Mouse (Mus musculus): ENCODE measurements around the gene Mtcl1. TPM values are rescaled to one million over a fixed set of nuclear protein-coding genes. Genes with fewer than 3 reads are reported as not detected.

Gene Mtcl1
- polyA plus RNA-seq, 1 experiment = 6.2 TPM

DNA sequence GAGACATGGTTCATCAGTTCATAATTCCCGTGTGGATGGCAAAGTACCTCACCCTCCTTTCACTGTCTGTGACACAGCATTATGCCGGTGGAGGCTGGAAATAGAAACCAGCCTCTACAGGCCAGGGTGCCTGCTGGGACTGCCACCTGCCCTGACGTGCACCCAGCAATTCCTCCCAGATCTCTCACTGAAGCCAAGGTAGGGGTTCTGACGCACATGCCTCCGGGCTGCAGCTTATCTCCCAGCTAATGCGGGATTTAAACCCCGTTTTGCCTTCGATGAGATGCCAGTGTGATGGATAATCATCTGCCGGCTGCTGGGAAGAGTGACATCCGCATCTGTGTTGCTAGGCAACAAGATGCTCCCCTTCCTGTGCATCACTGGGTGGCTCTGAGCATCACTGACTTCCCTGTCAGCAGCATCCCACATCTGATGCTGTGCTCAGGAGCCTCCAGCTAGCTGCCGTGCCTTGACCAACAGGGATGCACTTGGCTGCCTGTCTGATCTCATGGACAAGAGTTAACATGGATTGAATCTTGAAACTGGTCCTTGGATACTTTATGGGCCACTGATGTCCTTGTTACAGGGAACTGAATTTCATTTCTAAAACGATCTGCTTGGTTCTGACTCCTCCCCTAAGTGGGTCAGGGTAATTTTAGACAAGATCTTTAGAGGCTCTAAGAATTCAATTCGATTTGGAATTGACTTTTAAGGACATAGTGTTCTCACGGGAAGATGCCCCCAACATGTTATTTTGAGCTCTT, 123.9 kb downstream of the Mtcl1 start:
- H3K27me3 ChIP-seq (ENCODE audit: control insufficient read depth, insufficient read depth, low read length) = no peaks in the 10 kb centered on the region
- whole genome bisulfite sequencing = 75% methylated on average over 14 of the region's 14 CpGs

DNA sequence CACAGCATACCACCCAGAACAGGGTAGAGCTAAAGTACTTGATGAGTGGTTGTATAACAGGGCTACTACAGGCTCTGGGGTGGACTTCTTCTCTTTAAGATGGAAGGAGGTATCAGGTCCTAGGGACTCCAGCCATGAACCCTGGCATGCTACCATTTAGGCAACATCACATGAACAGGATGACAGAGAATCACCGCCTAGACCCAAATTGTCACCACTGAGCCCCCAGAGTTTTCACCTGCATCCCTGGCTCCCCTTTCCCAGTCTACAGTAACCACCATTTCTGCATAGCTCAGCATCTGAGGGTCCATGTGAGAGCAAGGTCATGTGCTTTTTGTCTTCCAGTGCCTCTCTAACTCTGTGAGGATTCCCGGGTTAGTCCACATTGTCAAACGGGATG, 124.7 kb downstream of the Mtcl1 start:
- Histone ChIP-seq H3K27ac (ENCODE audit: control insufficient read depth, insufficient read depth, low read length) (no peak overlapping the region), H3K36me3 (ENCODE audit: control insufficient read depth, insufficient read depth, low read length) (no peaks in the 10 kb centered on the region), H3K4me3 (ENCODE audit: control insufficient read depth, insufficient read depth, low read length) (no peak overlapping the region), H3K4me1 (replicated peaks; ENCODE audit: control insufficient read depth, insufficient read depth, low read length) (no peaks in the 10 kb centered on the region), H3K27me3 (ENCODE audit: control insufficient read depth, insufficient read depth, low read length) (no peaks in the 10 kb centered on the region)
- 90% methylated on average over 3 of the region's 3 CpGs for WGBS
- TF ChIP-seq POLR2A (IDR thresholded peaks at IDR 0.05; ENCODE audit: control insufficient read depth, extremely low read depth, insufficient read depth, low read length, poor library complexity) (no peak), CTCF (IDR thresholded peaks at IDR 0.05; ENCODE audit: borderline replicate concordance, control insufficient read depth, extremely low read depth, insufficient read depth, low read length, poor library complexity) (no peak)
- no peak for DNase-seq

More for the DNA sequence above, 123.9 kb downstream of the Mtcl1 start:
- H3K4me3 ChIP-seq (ENCODE audit: control insufficient read depth, insufficient read depth, low read length) = no peak overlapping the region
- DNase-seq = no peak
- no peaks in the 10 kb centered on the region for H3K36me3 ChIP-seq (ENCODE audit: control insufficient read depth, insufficient read depth, low read length)
- H3K4me1 ChIP-seq (replicated peaks; ENCODE audit: control insufficient read depth, insufficient read depth, low read length) = no peaks in the 10 kb centered on the region
- no peak for TF ChIP-seq CTCF (IDR thresholded peaks at IDR 0.05; ENCODE audit: borderline replicate concordance, control insufficient read depth, extremely low read depth, insufficient read depth, low read length, poor library complexity)
- no peak for TF ChIP-seq POLR2A (IDR thresholded peaks at IDR 0.05; ENCODE audit: control insufficient read depth, extremely low read depth, insufficient read depth, low read length, poor library complexity)
- no peak overlapping the region for H3K27ac ChIP-seq (ENCODE audit: control insufficient read depth, insufficient read depth, low read length)

DNA sequence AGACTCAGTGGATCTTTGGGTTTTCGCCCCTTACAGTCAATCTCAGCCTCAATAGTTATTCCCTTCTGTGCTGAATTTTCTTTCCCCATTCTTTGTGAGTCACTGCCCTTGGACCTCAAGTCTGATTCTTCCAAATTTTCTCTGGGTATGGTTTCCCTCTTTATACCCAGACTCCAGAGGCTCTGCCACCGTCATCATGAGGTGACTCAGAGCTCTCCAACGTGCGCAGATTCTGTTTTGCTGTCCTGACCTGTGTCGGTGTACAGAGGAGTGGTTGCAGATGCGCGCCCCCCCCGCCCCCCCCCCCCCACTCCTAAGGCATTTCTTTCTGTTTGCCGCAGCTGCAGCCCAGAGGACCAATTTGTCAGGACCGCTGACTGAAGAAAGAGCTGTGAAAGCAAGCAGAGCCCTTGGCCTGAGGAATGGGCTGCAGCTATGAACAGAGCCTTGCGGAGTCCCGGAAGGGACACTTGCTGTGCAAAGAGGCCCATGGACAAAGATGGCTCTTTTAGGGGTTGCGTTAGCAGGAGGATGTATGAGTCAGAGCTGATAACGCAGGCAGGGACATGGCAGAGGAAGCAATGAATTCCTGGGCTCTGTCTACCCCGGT, 126.8 kb downstream of the Mtcl1 start:
- no peak overlapping the region for H3K27ac ChIP-seq (ENCODE audit: control insufficient read depth, insufficient read depth, low read length)
- no peaks in the 10 kb centered on the region for H3K27me3 ChIP-seq (ENCODE audit: control insufficient read depth, insufficient read depth, low read length)
- no peak for TF ChIP-seq POLR2A (IDR thresholded peaks at IDR 0.05; ENCODE audit: control insufficient read depth, extremely low read depth, insufficient read depth, low read length, poor library complexity)
- TF ChIP-seq CTCF (IDR thresholded peaks at IDR 0.05; ENCODE audit: borderline replicate concordance, control insufficient read depth, extremely low read depth, insufficient read depth, low read length, poor library complexity) = no peak
- no peaks in the 10 kb centered on the region for H3K36me3 ChIP-seq (ENCODE audit: control insufficient read depth, insufficient read depth, low read length)
- WGBS = 75% methylated on average over 15 of the region's 15 CpGs
- H3K4me3 ChIP-seq (ENCODE audit: control insufficient read depth, insufficient read depth, low read length) = no peak overlapping the region
- no peak for DNase-seq
- H3K4me1 ChIP-seq (replicated peaks; ENCODE audit: control insufficient read depth, insufficient read depth, low read length) = no peaks in the 10 kb centered on the region

DNA sequence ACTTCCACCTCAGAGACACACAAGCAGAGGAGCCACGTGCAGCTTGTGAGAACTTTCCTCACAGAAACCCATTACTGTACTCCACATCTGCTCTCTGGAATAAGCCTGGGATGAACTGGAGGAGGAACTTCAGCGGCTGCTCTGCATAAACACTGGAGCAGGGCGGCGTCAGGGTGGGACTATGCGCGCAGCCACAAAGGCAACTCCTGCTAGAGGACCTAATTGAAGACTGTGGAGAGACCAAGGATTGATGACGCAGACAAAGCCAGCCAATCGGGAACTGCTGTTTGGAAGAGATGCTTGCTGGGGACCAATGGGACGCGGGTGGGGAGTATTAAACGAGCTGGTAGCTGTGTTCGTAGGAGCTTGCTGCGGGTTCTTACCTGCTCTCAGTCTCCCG, 127.6 kb downstream of the Mtcl1 start:
- H3K4me1 ChIP-seq (replicated peaks; ENCODE audit: control insufficient read depth, insufficient read depth, low read length) = no peaks in the 10 kb centered on the region
- no peaks in the 10 kb centered on the region for H3K27me3 ChIP-seq (ENCODE audit: control insufficient read depth, insufficient read depth, low read length)
- no peak overlapping the region for H3K4me3 ChIP-seq (ENCODE audit: control insufficient read depth, insufficient read depth, low read length)
- TF ChIP-seq POLR2A (IDR thresholded peaks at IDR 0.05; ENCODE audit: control insufficient read depth, extremely low read depth, insufficient read depth, low read length, poor library complexity) (no peak), CTCF (IDR thresholded peaks at IDR 0.05; ENCODE audit: borderline replicate concordance, control insufficient read depth, extremely low read depth, insufficient read depth, low read length, poor library complexity) (no peak)
- 87% methylated on average over 14 of the region's 14 CpGs for WGBS
- H3K36me3 ChIP-seq (ENCODE audit: control insufficient read depth, insufficient read depth, low read length) = no peaks in the 10 kb centered on the region
- DNase-seq = no peak
- H3K27ac ChIP-seq (ENCODE audit: control insufficient read depth, insufficient read depth, low read length) = no peak overlapping the region

DNA sequence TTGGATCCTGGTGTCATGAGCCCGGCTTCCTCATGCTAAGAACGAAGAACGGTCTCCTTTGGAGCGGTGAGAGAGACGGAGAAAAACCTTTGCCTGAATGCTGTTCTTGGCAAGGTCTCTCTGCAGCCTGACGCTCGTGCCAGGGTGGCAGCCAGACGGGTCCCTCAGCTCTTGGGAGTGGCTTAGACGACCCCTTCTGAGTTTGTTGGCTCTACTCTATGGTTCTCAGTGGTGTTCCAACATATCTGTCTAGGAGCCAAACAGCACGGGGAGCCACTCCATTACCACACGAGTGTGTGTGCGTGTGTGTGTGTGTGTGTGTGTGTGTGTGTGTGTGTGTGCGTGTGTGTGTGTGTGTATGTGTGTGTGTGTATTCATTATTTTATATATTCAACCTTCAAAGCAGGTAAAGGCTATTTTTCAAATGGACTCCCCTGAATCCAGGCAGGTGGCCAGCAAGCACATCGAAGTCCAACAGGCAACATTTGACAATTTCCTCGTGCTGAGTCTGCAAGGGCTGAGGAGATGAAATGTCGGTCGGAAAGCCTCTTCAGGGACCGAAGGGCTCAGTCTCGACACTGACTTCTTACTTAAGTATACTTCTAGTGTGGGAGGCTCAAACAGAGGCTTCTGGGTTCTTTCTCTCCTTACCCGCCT, 128.7 kb downstream of the Mtcl1 start:
- TF ChIP-seq POLR2A (IDR thresholded peaks at IDR 0.05; ENCODE audit: control insufficient read depth, extremely low read depth, insufficient read depth, low read length, poor library complexity) = no peak
- TF ChIP-seq CTCF (IDR thresholded peaks at IDR 0.05; ENCODE audit: borderline replicate concordance, control insufficient read depth, extremely low read depth, insufficient read depth, low read length, poor library complexity) = no peak
- Histone ChIP-seq H3K4me1 (replicated peaks; ENCODE audit: control insufficient read depth, insufficient read depth, low read length) (no peaks in the 10 kb centered on the region), H3K4me3 (ENCODE audit: control insufficient read depth, insufficient read depth, low read length) (no peak overlapping the region), H3K36me3 (ENCODE audit: control insufficient read depth, insufficient read depth, low read length) (no peaks in the 10 kb centered on the region), H3K27ac (ENCODE audit: control insufficient read depth, insufficient read depth, low read length) (no peak overlapping the region), H3K27me3 (ENCODE audit: control insufficient read depth, insufficient read depth, low read length) (no peaks in the 10 kb centered on the region)
- no peak for DNase-seq
- 89% methylated on average over 20 of the region's 20 CpGs for WGBS

DNA sequence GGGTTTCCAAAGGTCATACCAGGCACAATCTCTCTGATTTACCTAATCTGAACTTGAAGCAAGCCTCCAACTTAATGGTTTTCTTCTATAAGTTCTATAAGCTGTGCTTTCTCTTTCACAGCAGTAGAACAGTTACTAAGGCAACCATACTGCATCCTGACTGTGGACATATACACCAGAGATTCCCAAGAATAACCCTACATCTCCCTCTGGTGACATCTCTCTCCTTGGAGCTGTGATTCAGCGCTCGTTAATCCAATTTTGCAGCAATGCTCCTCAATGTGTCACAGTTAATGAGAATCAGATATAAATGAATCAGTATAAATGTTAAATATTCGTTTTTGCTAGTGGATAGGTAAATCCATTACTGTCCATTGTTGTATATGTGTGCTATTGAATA, 131.5 kb downstream of the Mtcl1 start:
- no peaks in the 10 kb centered on the region for H3K4me1 ChIP-seq (replicated peaks; ENCODE audit: control insufficient read depth, insufficient read depth, low read length)
- DNase-seq = no peak
- no peaks in the 10 kb centered on the region for H3K36me3 ChIP-seq (ENCODE audit: control insufficient read depth, insufficient read depth, low read length)
- H3K4me3 ChIP-seq (ENCODE audit: control insufficient read depth, insufficient read depth, low read length) = no peak overlapping the region
- WGBS = 92% methylated on average over 3 of the region's 3 CpGs
- TF ChIP-seq CTCF (IDR thresholded peaks at IDR 0.05; ENCODE audit: borderline replicate concordance, control insufficient read depth, extremely low read depth, insufficient read depth, low read length, poor library complexity) (no peak), POLR2A (IDR thresholded peaks at IDR 0.05; ENCODE audit: control insufficient read depth, extremely low read depth, insufficient read depth, low read length, poor library complexity) (no peak)
- no peak overlapping the region for H3K27ac ChIP-seq (ENCODE audit: control insufficient read depth, insufficient read depth, low read length)
- no peaks in the 10 kb centered on the region for H3K27me3 ChIP-seq (ENCODE audit: control insufficient read depth, insufficient read depth, low read length)
